Mouse (Mus musculus) ES-Bruce4 (cell line): Measurements from ENCODE around the gene Otos.

ENCODE experiments used
- CTCF ChIP-seq: IDR thresholded peaks from one replicate; pipeline ENCODE4 v1.8.1; 2011; ENCODE audit warnings: low read depth, low read length
- EP300 ChIP-seq: IDR thresholded peaks from 2 replicates; pipeline ENCODE4 v1.6.1; 2011; ENCODE audit warnings: low read depth, low read length; ENCODE audit not compliant: insufficient read depth
- POLR2A ChIP-seq: IDR thresholded peaks from one replicate; pipeline ENCODE4 v1.8.1; 2011; ENCODE audit warnings: low read length; ENCODE audit not compliant: insufficient read depth

DNA sequence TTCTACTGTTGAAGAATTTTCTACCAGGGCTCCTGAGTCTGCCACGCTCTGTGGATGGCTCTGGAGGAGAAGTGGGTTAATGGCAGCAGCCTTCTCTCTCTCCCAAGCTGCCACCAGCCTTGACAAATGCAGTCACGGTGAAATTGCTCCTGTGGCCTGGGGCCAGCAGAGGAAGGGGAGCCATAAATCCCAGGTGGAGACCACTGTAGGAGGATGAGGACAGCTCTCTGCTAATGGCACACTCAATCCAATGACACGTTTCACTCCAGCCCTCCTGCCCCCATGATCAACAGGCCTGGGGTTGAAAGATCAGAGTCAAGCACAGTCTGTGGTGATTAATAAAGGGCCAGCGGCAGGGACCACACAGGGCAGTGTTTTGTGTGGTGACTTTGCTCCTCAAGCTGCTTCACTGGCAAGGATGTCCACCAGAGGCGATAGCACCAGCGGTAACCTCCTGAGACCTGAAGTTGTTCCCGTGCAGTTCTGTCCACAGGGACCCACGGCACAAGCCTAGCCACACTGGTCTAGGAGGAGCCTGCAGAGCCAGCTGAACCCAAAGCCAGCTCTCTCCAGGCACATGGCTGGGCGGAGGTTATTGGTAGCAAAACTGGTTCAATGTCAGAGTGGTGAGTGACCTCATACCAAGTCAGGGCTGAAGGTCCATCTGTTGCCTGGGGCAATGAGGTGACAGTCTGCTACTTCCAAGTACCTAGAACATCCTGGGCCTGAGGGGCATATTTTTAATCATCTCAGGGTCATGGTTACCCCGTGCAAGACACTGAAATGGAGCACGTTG lies 8.6 kb upstream of the Otos start:
- TF ChIP-seq POLR2A (no peak), CTCF (no peak), EP300 (no peak)
